Mouse (Mus musculus) layer of hippocampus, adult 11-12 months (tissue): ENCODE measurements around the gene 4921504E06Rik.

ENCODE experiments used
- DNase-seq: peaks from one replicate; pipeline ENCODE4 v3.0.0; 2022; ENCODE audit warnings: low spot score

The 4921504E06Rik gene

GRCm38 (mm10) chr2:19553821-19554592 lies at the start of gene 4921504E06Rik:
Gene 4921504E06Rik (minus strand): TSS chr2:19553914.
- peak; percentile 85 for DNase-seq

GRCm38 (mm10) chr2:19601386-19601925 lies 47.7 kb upstream of the 4921504E06Rik start:
- DNase-seq, result no peak

GRCm38 (mm10) chr2:19600860-19601259 lies 47.1 kb upstream of the 4921504E06Rik start:
- DNase-seq, result no peak

- no peak for DNase-seq
These were observed 46.1 kb upstream of the 4921504E06Rik start for GRCm38 (mm10) chr2:19599801-19600200.

GRCm38 (mm10) chr2:19596988-19597387 lies 43.3 kb upstream of the 4921504E06Rik start:
- no peak for DNase-seq

GRCm38 (mm10) chr2:19596426-19596825 lies 42.7 kb upstream of the 4921504E06Rik start:
- no peak for DNase-seq

- no peak for DNase-seq
These were observed 41.1 kb upstream of the 4921504E06Rik start for GRCm38 (mm10) chr2:19594856-19595255.

- DNase-seq, result no peak
These were observed 26.1 kb upstream of the 4921504E06Rik start for GRCm38 (mm10) chr2:19579846-19580245.

GRCm38 (mm10) chr2:19579180-19579579 lies 25.5 kb upstream of the 4921504E06Rik start:
- no peak for DNase-seq

GRCm38 (mm10) chr2:19562114-19562829 lies 8.6 kb upstream of the 4921504E06Rik start:
- DNase-seq, result no peak

- no peak for DNase-seq
These were observed 6.9 kb upstream of the 4921504E06Rik start for GRCm38 (mm10) chr2:19560654-19561053.

- no peak for DNase-seq
These were observed 6.4 kb upstream of the 4921504E06Rik start for GRCm38 (mm10) chr2:19560071-19560470.

- DNase-seq, result no peak
These were observed 2.3 kb downstream of the 4921504E06Rik start for GRCm38 (mm10) chr2:19551396-19551795.

- DNase-seq, result no peak
These were observed 12.8 kb downstream of the 4921504E06Rik start for GRCm38 (mm10) chr2:19540906-19541305.

GRCm38 (mm10) chr2:19529428-19529827 lies 24.3 kb downstream of the 4921504E06Rik start:
- no peak for DNase-seq

- DNase-seq, result peak; percentile 71
These were observed 24.9 kb downstream of the 4921504E06Rik start for GRCm38 (mm10) chr2:19528797-19529196.

GRCm38 (mm10) chr2:19524071-19524470 lies 29.6 kb downstream of the 4921504E06Rik start:
- DNase-seq, result no peak

GRCm38 (mm10) chr2:19521662-19522061 lies 32.1 kb downstream of the 4921504E06Rik start:
- peak; percentile 52 for DNase-seq

- DNase-seq, result no peak
These were observed 33.1 kb downstream of the 4921504E06Rik start for GRCm38 (mm10) chr2:19520617-19521016.

GRCm38 (mm10) chr2:19519768-19520167 lies 33.9 kb downstream of the 4921504E06Rik start:
- DNase-seq, result peak; percentile 80

GRCm38 (mm10) chr2:19517952-19518351 lies 35.8 kb downstream of the 4921504E06Rik start:
- DNase-seq, result no peak

GRCm38 (mm10) chr2:19512381-19512780 lies 41.3 kb downstream of the 4921504E06Rik start:
- DNase-seq, result no peak

GRCm38 (mm10) chr2:19511032-19511431 lies 42.7 kb downstream of the 4921504E06Rik start:
- DNase-seq, result no peak
